Mouse (Mus musculus) E14TG2a.4 (cell line): Measurements from ENCODE around the gene Tnr.

Experiments
- CTCF ChIP-seq: conservative IDR thresholded peaks from 2 replicates; pipeline ENCODE4 v1.5.1; 2014; ENCODE audit warnings: low read length
- NANOG ChIP-seq: IDR thresholded peaks from 2 replicates; pipeline ENCODE4 v1.6.1; 2014; ENCODE audit warnings: borderline replicate concordance, low read length, mixed read lengths
- POU5F1 ChIP-seq: IDR thresholded peaks from 2 replicates; pipeline ENCODE4 v1.6.1; 2014; ENCODE audit warnings: low read length, borderline replicate concordance

GRCm38 (mm10) chr1:159519206-159519605 lies 4.4 kb upstream of the Tnr start:
- TF ChIP-seq CTCF (no peak), POU5F1 (no peak), NANOG (no peak)
